Mouse (Mus musculus): ENCODE results near the gene Ambra1. TPM values are rescaled to one million over a fixed set of nuclear protein-coding genes. Genes with fewer than 3 reads are reported as not detected.
A peak's percentile ranks its signal among the peaks of the same experiment; 100 is the strongest.

Ambra1 gene
- total and polyA plus RNA-seq, 3 experiments, result 15.8 to 27.1 (median 21.9) TPM

- H3K4me1 ChIP-seq (ENCODE audit: control insufficient read depth in 1 of 2, insufficient read depth in 2 of 2), result peaks cover 5 to 6% of the 10 kb centered on the region in 2 experiments; a peak in 3 of 4 replicates
- no peaks in the 10 kb centered on the region for H3K9me3 ChIP-seq (replicated peaks; ENCODE audit: low read length)
- H3K79me2 ChIP-seq (replicated peaks; ENCODE audit: control insufficient read depth, extremely low read depth, insufficient read depth, poor library complexity, severe bottlenecking), result no peaks in the 10 kb centered on the region
- peaks cover 43 to 80% of the 10 kb centered on the region in 2 experiments for H3K36me3 ChIP-seq (replicated peaks in 1 of 2; ENCODE audit: control insufficient read depth in 1 of 2, insufficient read depth in 1 of 2, low read length in 1 of 2)
- H3K27me3 ChIP-seq (replicated peaks), result no peaks in the 10 kb centered on the region
- H3K27ac ChIP-seq (ENCODE audit: insufficient read depth, low read depth), result no peak overlapping the region
- in situ Hi-C loops (cut with MboI; ENCODE audit: low pct_ligation_motif_present, low pct_unique_long_range_greater_than_20kb, low sequenced_read_pairs), result no loop called here
- TF ChIP-seq BHLHE40 (IDR thresholded peaks at IDR 0.05; ENCODE audit: low read depth, low read length) (no peak), JUND (conservative IDR thresholded peaks at IDR 0.05; ENCODE audit: low read depth, low read length) (no peak)
- DNase-seq (ENCODE audit: extremely low read depth), result no peak
- dilution Hi-C loops (cut with MboI; ENCODE audit: extremely low pct_ligation_motif_present, extremely low pct_unique_long_range_greater_than_20kb, low sequenced_read_pairs), result no loop called here
- H3K4me3 ChIP-seq (replicated peaks in 1 of 3; ENCODE audit: low read depth in 2 of 3, low read length in 2 of 3, poor library complexity in 1 of 3), result no peak overlapping the region
- no peak overlapping the region for H3K4me2 ChIP-seq (ENCODE audit: insufficient read depth, low read depth, poor library complexity, severe bottlenecking)
- no peak overlapping the region for H3K9ac ChIP-seq (ENCODE audit: insufficient read depth, low read depth)
Measured at GRCm38 (mm10) chr2:91917096-91917495, 187.2 kb downstream of the Ambra1 start.

GRCm38 (mm10) chr2:91920130-91920529 is 190.2 kb downstream of the Ambra1 start:
- H3K79me2 ChIP-seq (replicated peaks; ENCODE audit: control insufficient read depth, extremely low read depth, insufficient read depth, poor library complexity, severe bottlenecking), result no peaks in the 10 kb centered on the region; the same call in 1 of the 2 replicates
- H3K9ac ChIP-seq (ENCODE audit: insufficient read depth, low read depth), result no peak overlapping the region
- TF ChIP-seq MXI1 (IDR thresholded peaks at IDR 0.05; ENCODE audit: low read depth, low read length) (no peak), JUN (IDR thresholded peaks at IDR 0.05; ENCODE audit: insufficient read depth, low read depth, low read length) (no peak), ELF1 (IDR thresholded peaks at IDR 0.05; ENCODE audit: low read depth, low read length) (no peak), UBTF (IDR thresholded peaks at IDR 0.05; ENCODE audit: low read depth, low read length) (no peak), TBP (conservative IDR thresholded peaks at IDR 0.05; ENCODE audit: low read depth, low read length) (no peak), NRF1 (IDR thresholded peaks at IDR 0.05; ENCODE audit: low read depth, low read length) (no peak), MAX (IDR thresholded peaks at IDR 0.05; ENCODE audit: low read length) (no peak), PAX5 (IDR thresholded peaks at IDR 0.05; ENCODE audit: low read length) (no peak)
- H3K27me3 ChIP-seq (replicated peaks), result no peaks in the 10 kb centered on the region
- dilution Hi-C loops (cut with MboI; ENCODE audit: extremely low pct_ligation_motif_present, extremely low pct_unique_long_range_greater_than_20kb, low sequenced_read_pairs) (no loop called here), in situ Hi-C loops (cut with MboI; ENCODE audit: low pct_ligation_motif_present, low pct_unique_long_range_greater_than_20kb, low sequenced_read_pairs) (loop anchor here (10.0 kb wide), 1 partner anchor 145 kb away; no protein-coding TSS in a partner anchor)
- no peak overlapping the region for H3K4me2 ChIP-seq (ENCODE audit: insufficient read depth, low read depth, poor library complexity, severe bottlenecking)
- no peaks in the 10 kb centered on the region for H3K9me3 ChIP-seq (replicated peaks; ENCODE audit: low read length)
- DNase-seq (ENCODE audit: extremely low read depth), result no peak
- H3K4me1 ChIP-seq (ENCODE audit: control insufficient read depth in 1 of 2, insufficient read depth in 2 of 2), result peaks cover 7 to 16% of the 10 kb centered on the region in 2 experiments
- H3K27ac ChIP-seq (ENCODE audit: insufficient read depth, low read depth), result no peak overlapping the region
- H3K4me3 ChIP-seq (replicated peaks in 1 of 3; ENCODE audit: low read depth in 2 of 3, low read length in 2 of 3, poor library complexity in 1 of 3), result no peak overlapping the region
- H3K36me3 ChIP-seq (replicated peaks in 1 of 2; ENCODE audit: control insufficient read depth in 1 of 2, insufficient read depth in 1 of 2, low read length in 1 of 2), result peaks cover 18 to 58% of the 10 kb centered on the region in 2 experiments

- no peak for DNase-seq (ENCODE audit: extremely low read depth)
- Histone ChIP-seq H3K79me2 (replicated peaks; ENCODE audit: control insufficient read depth, extremely low read depth, insufficient read depth, poor library complexity, severe bottlenecking) (no peaks in the 10 kb centered on the region; the same call in 1 of the 2 replicates), H3K4me2 (ENCODE audit: insufficient read depth, low read depth, poor library complexity, severe bottlenecking) (peak overlapping the region; percentile 87; the same call in 1 of the 2 replicates), H3K27me3 (replicated peaks) (no peaks in the 10 kb centered on the region), H3K9me3 (replicated peaks; ENCODE audit: low read length) (no peaks in the 10 kb centered on the region), H3K9ac (ENCODE audit: insufficient read depth, low read depth) (no peak overlapping the region), H3K36me3 (replicated peaks in 1 of 2; ENCODE audit: control insufficient read depth in 1 of 2, insufficient read depth in 1 of 2, low read length in 1 of 2) (peaks cover 16 to 58% of the 10 kb centered on the region in 2 experiments), H3K4me1 (ENCODE audit: control insufficient read depth in 1 of 2, insufficient read depth in 2 of 2) (peaks cover 10 to 27% of the 10 kb centered on the region in 2 experiments), H3K27ac (ENCODE audit: insufficient read depth, low read depth) (no peak overlapping the region), H3K4me3 (replicated peaks in 1 of 3; ENCODE audit: low read depth in 2 of 3, low read length in 2 of 3, poor library complexity in 1 of 3) (peak overlapping the region in 2 of 3 experiments; percentile 69 to 70)
- TF ChIP-seq RCOR1 (conservative IDR thresholded peaks at IDR 0.05; ENCODE audit: low read depth, low read length) (no peak), MAZ (IDR thresholded peaks at IDR 0.05; ENCODE audit: low read depth, low read length) (no peak), CHD1 (IDR thresholded peaks at IDR 0.05; ENCODE audit: low read depth, low read length) (no peak), ELF1 (IDR thresholded peaks at IDR 0.05; ENCODE audit: low read depth, low read length) (no peak), MAX (IDR thresholded peaks at IDR 0.05; ENCODE audit: low read length) (no peak; the same call in 1 of the 2 replicates), RAD21 (IDR thresholded peaks at IDR 0.05; ENCODE audit: low read depth, low read length) (no peak), HCFC1 (IDR thresholded peaks at IDR 0.05; ENCODE audit: low read depth, low read length) (no peak), ZNF384 (IDR thresholded peaks at IDR 0.05; ENCODE audit: low read depth, low read length) (no peak), IRF4 (IDR thresholded peaks at IDR 0.05; ENCODE audit: low read depth, low read length) (no peak), E2F4 (IDR thresholded peaks at IDR 0.05; ENCODE audit: insufficient replicate concordance, low read depth, low read length) (no peak), NELFE (IDR thresholded peaks at IDR 0.05; ENCODE audit: low read depth, low read length) (no peak), ZMIZ1 (IDR thresholded peaks at IDR 0.05; ENCODE audit: low read depth, low read length) (no peak), TCF12 (IDR thresholded peaks at IDR 0.05; ENCODE audit: low read depth, low read length) (no peak), PAX5 (IDR thresholded peaks at IDR 0.05; ENCODE audit: low read length) (no peak), BHLHE40 (IDR thresholded peaks at IDR 0.05; ENCODE audit: low read depth, low read length) (no peak), CHD2 (IDR thresholded peaks at IDR 0.05; ENCODE audit: low read length) (no peak), NRF1 (IDR thresholded peaks at IDR 0.05; ENCODE audit: low read depth, low read length) (no peak), JUND (conservative IDR thresholded peaks at IDR 0.05; ENCODE audit: low read depth, low read length) (no peak), MYC (IDR thresholded peaks at IDR 0.05; ENCODE audit: low read depth, low read length) (no peak)
- dilution Hi-C loops (cut with MboI; ENCODE audit: extremely low pct_ligation_motif_present, extremely low pct_unique_long_range_greater_than_20kb, low sequenced_read_pairs), result no loop called here
- in situ Hi-C loops (cut with MboI; ENCODE audit: low pct_ligation_motif_present, low pct_unique_long_range_greater_than_20kb, low sequenced_read_pairs), result loop anchor here (10.0 kb wide), 1 partner anchor 146 kb away; no protein-coding TSS in a partner anchor
Measured at GRCm38 (mm10) chr2:91921181-91921789, 191.4 kb downstream of the Ambra1 start.
